Mouse (Mus musculus) cortical plate, adult 2 months (tissue): ENCODE measurements at regions not wholly inside any gene's neighbourhood (a gene's known extent, or its start where the extent isn't known, plus 50 kb on each side); places are given as distances from the start of the nearest gene placed in this dataset.
A peak's percentile ranks its signal among the peaks of the same experiment; 100 is the strongest.

Source experiments
- H3K27ac ChIP-seq: fragments of 200-500 bp; 2 replicates; pipeline ENCODE4 v1.5.1; 2012; ENCODE audit warnings: low read length, control low read depth, inconsistent platforms; ENCODE audit not compliant: insufficient read depth
- H3K4me1 ChIP-seq: fragments of 200-500 bp; 2 replicates; pipeline ENCODE4 v1.6.1; 2011; ENCODE audit warnings: low read length; ENCODE audit not compliant: control insufficient read depth, insufficient read depth
- H3K4me3 ChIP-seq: fragments of 200-500 bp; 2 replicates; pipeline ENCODE4 v1.5.1; 2011; ENCODE audit warnings: mild to moderate bottlenecking, low read length, control low read depth; ENCODE audit not compliant: insufficient read depth
- CTCF ChIP-seq: fragments of 200-500 bp; IDR thresholded peaks from 2 replicates; pipeline ENCODE4 v1.5.1; 2011; ENCODE audit warnings: mild to moderate bottlenecking, control low read depth, low read length; ENCODE audit not compliant: insufficient read depth; ENCODE audit errors: extremely low read depth
- POLR2A ChIP-seq: fragments of 200-500 bp; IDR thresholded peaks from 2 replicates; pipeline ENCODE4 v1.6.1; 2011; ENCODE audit warnings: mild to moderate bottlenecking, low read length, control low read depth; ENCODE audit not compliant: insufficient read depth; ENCODE audit errors: extremely low read depth

DNA sequence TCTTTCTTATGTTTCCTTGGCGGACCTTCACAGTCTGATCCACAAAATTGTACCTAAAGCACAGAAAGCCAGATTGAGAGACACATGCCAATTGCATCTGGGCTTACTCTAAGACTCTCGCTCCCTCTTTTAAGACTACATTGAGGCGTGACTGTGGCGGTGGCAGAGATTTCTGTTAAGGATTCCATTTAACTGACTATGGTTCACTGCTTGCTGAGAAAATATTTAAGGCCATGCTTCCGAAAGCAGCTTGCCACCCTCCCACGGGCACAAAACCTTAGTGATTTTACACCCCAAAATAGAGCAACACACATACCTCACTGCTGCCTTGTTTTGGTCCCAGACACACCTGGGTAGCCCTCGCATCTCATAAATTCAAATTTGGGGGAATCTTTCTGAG, 96.6 kb upstream of the Cacna2d3 start:
- Histone ChIP-seq H3K4me1 (0 out of 2 replicates have a peak, but pooled peaks cover 1% of the 10 kb centered on the region), H3K27ac (peak overlapping the region; percentile 71; the same call in 1 of the 2 replicates), H3K4me3 (no peak overlapping the region)
- TF ChIP-seq CTCF = no peak

DNA sequence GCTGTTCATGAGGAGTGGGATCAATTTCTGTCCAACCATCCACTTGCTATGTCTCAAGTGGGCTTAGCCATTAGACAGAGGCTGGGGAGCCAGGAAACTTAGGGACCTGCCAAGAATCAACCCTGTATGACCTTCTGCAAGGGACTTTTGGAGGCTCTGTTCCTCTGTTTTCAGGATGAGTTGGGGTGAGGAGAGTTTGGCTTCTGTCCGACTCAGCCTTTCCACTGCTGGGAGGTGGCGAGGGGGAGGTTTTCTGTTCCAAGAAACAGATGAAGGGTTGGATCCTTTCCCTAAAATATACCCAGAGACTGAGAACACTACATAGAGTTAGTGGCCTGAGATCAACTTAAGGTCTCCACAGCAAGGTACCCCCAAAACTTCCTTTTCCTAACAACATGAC, 97.1 kb upstream of the Cacna2d3 start:
- TF ChIP-seq CTCF (no peak), POLR2A (no peak)

DNA sequence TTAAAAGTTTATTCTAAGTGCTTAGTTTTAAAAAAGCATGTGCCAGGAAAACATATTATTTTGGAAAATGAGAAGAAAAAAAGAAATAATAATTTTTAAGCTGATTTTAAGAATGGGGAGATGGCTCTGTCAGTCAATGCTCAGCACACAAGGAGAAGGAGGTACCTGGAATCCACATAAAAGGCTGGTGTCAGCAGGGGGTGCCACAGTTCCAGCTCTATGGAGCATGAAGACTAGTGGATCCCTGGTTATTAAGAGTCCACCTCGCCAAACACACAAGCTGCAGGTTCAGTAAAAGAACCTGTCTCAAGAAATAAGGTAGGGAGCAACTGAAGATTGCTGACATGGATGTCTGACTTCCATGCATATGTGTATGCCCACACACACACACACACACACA, 115.4 kb upstream of the Cacna2d3 start:
- no peak overlapping the region for H3K4me3 ChIP-seq
- TF ChIP-seq POLR2A (no peak), CTCF (peak; percentile 47)
- no peak overlapping the region for H3K27ac ChIP-seq
- H3K4me1 ChIP-seq = peaks cover 4% of the 10 kb centered on the region

More for the DNA sequence above, 97.1 kb upstream of the Cacna2d3 start:
- no peak overlapping the region for H3K4me3 ChIP-seq
- 0 out of 2 replicates have a peak, but pooled peaks cover 1% of the 10 kb centered on the region for H3K4me1 ChIP-seq
- peak overlapping the region; percentile 71; the same call in 1 of the 2 replicates for H3K27ac ChIP-seq

DNA sequence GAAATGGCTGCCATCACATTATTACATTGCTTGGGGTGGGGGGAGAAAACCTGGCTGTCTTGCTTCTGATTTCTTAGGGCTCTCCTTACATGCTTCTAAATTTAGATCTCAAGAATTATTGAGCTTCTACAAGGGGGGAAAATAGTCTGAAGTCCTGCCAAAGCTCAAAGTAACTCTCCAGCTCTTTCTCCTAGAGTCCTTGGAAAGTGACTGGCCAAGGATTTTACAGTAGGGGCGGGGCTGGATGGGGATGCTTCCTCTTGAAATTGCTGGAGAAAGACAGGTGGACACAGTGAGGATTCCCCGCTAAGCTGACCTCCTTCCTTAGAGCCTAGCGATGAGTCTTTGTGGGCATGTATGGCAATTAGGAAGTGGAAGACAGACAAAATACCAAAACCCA, 117.9 kb upstream of the Cacna2d3 start:
- Histone ChIP-seq H3K4me1 (peaks cover 4% of the 10 kb centered on the region), H3K27ac (no peak overlapping the region), H3K4me3 (no peak overlapping the region)
- TF ChIP-seq CTCF (no peak), POLR2A (no peak)

DNA sequence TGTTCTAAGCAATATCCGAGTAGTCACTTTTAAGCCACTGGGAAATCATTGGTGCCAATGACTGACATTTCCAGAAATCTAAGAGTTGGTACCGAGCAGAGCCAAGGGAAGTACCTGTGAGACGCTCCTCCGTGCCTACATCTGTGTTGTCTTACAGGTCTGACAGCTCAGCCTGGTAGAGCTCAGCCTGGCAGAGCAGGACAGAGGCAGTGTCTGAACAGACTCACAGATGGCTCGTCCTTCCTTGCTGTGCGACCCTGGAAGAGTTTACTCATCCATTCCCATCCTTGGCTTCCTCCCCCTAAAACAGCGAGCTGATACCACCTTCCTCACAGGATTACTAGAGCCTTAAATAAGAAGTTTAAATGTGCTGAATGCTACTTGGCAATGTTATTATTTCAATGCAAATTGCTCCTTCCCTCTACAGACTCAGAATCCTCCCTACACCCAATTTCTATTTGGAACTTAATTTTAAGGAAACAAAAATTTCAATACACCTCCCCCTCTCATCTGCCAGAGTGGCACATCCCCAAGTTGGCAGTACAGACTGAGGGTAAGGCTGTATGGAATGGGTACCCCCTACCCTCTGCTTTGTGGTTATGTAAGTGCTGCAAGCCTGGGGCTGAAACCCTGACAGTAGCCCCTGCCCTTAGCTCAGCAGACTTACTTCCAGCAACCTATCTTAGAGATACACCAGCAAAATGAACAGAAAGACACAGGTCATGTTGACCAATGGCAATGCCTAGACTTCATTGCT, 119.9 kb upstream of the Cacna2d3 start:
- Histone ChIP-seq H3K4me1 (peaks cover 4% of the 10 kb centered on the region), H3K27ac (no peak overlapping the region), H3K4me3 (no peak overlapping the region)
- TF ChIP-seq CTCF = no peak
- no peak for TF ChIP-seq POLR2A

DNA sequence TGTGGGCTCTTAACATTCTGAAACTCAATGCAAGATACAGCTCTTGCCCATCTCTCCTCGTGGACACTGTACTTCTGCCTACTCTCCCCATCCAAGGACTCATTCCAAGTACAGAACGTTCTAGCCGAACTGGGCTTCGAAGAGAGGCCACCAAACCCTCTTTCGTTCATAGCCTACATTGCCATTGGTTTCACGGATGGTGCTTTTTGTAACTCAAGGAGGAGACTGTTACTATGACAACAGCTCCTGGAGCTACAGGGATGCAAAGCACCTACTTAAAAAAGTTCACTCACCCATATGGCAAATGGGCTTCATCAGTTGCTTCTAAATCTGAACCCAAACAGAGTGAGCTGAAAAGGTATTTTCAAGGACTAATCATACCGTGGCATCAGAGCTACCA, 120.4 kb upstream of the Selenok start:
- no peak overlapping the region for H3K27ac ChIP-seq
- TF ChIP-seq POLR2A (no peak), CTCF (no peak)
- no peak overlapping the region for H3K4me3 ChIP-seq
- peaks cover 4% of the 10 kb centered on the region; the same call in 1 of the 2 replicates for H3K4me1 ChIP-seq

DNA sequence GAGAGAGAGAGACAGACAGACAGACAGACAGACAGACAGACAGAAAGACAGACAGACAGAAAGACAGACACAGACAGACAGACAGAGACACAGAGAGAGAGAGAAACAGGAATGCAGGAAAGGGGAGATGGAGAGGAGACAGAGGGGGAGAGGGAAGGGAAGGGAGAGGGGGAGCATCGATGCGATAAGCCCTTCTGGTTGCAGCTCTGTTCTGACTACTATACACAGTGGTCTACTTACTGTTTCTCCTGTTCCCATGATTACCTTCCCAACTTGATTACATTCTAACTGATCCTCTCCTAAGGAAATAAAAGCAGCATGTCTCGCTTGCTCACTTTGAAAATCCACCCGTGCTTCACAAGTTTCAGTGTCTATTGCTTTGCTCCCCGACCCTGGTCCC, 116.8 kb upstream of the Selenok start:
- Histone ChIP-seq H3K4me3 (no peak overlapping the region), H3K4me1 (peaks cover 4% of the 10 kb centered on the region; the same call in 1 of the 2 replicates), H3K27ac (no peak overlapping the region)
- TF ChIP-seq CTCF (no peak), POLR2A (no peak)

DNA sequence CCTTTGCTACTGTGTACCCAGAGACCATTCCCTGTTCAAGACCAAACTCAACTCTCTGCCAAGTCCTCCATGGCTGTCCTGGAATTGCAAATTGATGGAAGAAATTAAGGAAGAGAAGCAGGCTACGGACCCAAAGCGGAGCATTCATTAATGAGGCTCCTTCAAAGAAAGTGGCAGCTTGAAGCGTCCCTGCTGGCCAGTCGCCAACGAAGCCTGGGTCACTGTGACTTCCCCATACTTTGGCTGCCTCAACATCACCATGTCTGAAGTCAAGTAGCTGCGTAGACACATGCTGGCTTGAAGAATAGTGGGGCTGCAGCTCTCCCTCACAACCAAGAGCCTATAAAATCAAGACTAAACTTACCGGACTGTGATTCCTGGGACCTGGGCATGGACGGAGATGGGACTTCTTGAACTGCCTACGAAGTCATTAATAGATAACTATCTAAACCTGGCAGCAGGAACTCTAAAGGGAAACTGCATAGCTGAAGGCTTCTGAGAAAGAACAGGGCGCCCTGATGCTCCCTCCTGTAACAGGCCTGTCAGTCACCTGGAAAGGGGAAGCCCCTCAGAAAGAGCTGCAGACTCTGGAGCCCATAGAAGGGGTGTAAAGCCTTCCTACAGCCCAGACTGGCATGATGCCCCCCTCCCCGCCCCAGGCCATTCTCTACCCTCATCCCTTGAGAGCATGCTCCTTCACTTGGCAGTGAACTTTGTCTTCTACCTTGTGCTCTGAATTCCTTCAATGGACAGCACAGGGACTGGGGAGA, 116.0 kb upstream of the Selenok start:
- Histone ChIP-seq H3K4me1 (peaks cover 4% of the 10 kb centered on the region; the same call in 1 of the 2 replicates), H3K27ac (no peak overlapping the region), H3K4me3 (no peak overlapping the region)
- no peak for TF ChIP-seq POLR2A
- no peak for TF ChIP-seq CTCF

DNA sequence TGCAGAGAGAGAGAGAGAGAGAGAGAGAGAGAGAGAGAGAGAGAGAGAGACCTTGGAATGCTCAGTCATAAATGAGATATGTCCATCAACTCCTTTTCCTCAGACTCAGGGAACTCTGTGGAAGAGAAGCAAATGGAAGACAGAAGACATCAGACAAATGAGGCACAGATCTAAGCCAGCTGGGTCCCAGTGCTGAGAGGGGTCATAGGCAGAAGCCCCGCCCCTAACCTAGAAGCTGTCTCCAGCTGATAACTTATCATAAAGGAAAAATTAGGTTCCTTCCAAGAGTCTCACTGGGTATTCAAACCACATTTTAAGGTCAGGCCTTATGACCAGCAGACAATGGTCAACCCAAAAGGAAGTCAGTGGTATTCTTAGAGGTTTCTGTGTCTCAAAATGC, 106.1 kb upstream of the Selenok start:
- no peak for TF ChIP-seq CTCF
- no peak for TF ChIP-seq POLR2A
- Histone ChIP-seq H3K4me1 (peaks cover 3% of the 10 kb centered on the region), H3K27ac (no peak overlapping the region), H3K4me3 (no peak overlapping the region)

DNA sequence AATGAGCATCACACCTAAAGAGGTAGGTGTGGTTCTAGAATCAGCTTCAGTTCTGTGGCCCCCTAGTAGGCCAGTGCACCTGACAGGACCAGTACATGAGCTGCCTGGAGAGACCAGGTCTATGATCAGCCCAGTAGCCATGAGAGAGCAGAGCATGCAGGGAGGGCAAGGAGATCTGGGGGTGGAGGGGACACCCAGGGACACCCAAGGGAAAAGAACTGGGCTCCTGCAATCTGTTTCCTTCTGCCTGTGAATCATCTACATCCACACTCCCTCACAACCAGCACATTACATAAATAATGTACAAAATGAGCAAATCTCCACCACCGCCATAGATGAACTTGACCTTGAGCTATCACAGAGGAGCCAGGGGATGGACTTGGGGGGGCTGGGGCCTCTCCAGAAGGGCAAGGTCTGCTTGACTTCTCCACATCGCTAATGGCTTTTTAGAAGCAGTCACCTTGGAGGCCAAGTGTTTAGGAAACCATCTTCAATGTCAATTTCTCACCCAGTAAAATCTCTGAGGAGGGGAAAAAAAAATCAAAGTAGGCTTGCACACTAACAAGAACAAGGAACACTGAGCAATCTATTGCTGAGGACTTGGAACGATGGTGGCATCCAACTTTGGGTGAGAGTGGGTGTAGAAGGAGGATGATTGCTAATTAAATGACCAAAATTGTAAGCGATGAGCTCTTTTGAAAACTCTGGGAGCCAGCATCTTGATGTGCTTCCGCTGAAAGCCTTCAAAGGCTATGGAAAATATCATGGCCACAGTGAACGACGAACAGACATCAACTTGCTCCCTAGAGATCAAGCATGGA, 101.4 kb upstream of the Selenok start:
- Histone ChIP-seq H3K4me1 (peaks cover 4% of the 10 kb centered on the region), H3K4me3 (no peak overlapping the region), H3K27ac (peak overlapping the region; percentile 91)
- TF ChIP-seq CTCF (no peak), POLR2A (no peak)
